Mouse (Mus musculus) forebrain, embryonic 13.5 days (tissue): ENCODE results near the gene Armh1. TPM values are rescaled to one million over a fixed set of nuclear protein-coding genes. Genes with fewer than 3 reads are reported as not detected.

Experiments used
- ATAC-seq: fragments of 200-750 bp; cut with Nextera tagmentation; 2 replicates; pipeline ENCODE4 v1.8.0; 2017
- H3K27ac ChIP-seq: fragments of 300-500 bp; sonication (generic); 2 replicates; pipeline ENCODE4 v1.5.1; 2015; ENCODE audit warnings: inconsistent platforms, mild to moderate bottlenecking, moderate library complexity
- H3K27me3 ChIP-seq: fragments of 300-500 bp; sonication (generic); 2 replicates; pipeline ENCODE4 v1.6.1; 2015; ENCODE audit warnings: mild to moderate bottlenecking, inconsistent platforms
- H3K36me3 ChIP-seq: fragments of 300-500 bp; sonication (generic); 2 replicates; pipeline ENCODE4 v1.6.1; 2015; ENCODE audit warnings: mild to moderate bottlenecking, inconsistent platforms; ENCODE audit not compliant: poor library complexity, severe bottlenecking
- H3K4me1 ChIP-seq: fragments of 300-500 bp; sonication (generic); 2 replicates; pipeline ENCODE4 v1.6.1; 2015; ENCODE audit warnings: inconsistent platforms
- H3K4me2 ChIP-seq: fragments of 300-500 bp; sonication (generic); 2 replicates; pipeline ENCODE4 v1.6.1; 2015; ENCODE audit warnings: inconsistent platforms, mild to moderate bottlenecking, moderate library complexity
- H3K4me3 ChIP-seq: fragments of 300-500 bp; sonication (generic); 2 replicates; pipeline ENCODE4 v1.5.1; 2015; ENCODE audit warnings: mild to moderate bottlenecking, inconsistent platforms
- H3K9ac ChIP-seq: fragments of 300-500 bp; sonication (generic); 2 replicates; pipeline ENCODE4 v1.6.1; 2015; ENCODE audit warnings: mild to moderate bottlenecking, inconsistent platforms
- H3K9me3 ChIP-seq: fragments of 300-500 bp; sonication (generic); replicated peaks from 2 replicates; pipeline ENCODE4 v1.6.1; 2016; ENCODE audit warnings: inconsistent platforms
- WGBS: fragments of 180-500 bp; shearing (Covaris S2); methylation state at CpG from one replicate; pipeline ENCODE4 v1.1.7; 2015; 5-methylcytosine and 5-hydroxymethylcytosine counted together
- polyA plus RNA-seq: library from polyadenylated mRNA; unstranded; fragments of >200 nt; fragmentation: Nextera tagmentation; extraction: Ambion mirVana; gene quantifications from 2 replicates; pipeline ENCODE4 v1.2.1, GENCODE M21; 2015

Armh1 gene
- polyA plus RNA-seq, 1 experiment from 2014 or later = 0.65 TPM

GRCm38 (mm10) chr4:117181863-117182758 is 69.8 kb downstream of the Armh1 start, which contains the start of gene Kif2c:
Gene Kif2c (minus strand): TSS chr4:117182639.
- Histone ChIP-seq H3K27ac (no peak within 1 kb of the TSS; the same call in 1 of the 2 replicates), H3K9me3 (no peaks in the 10 kb centered on the region), H3K4me3 (peak within 1 kb of the TSS; percentile 67), H3K4me2 (peak within 1 kb of the TSS; percentile 82), H3K36me3 (peaks cover 31% of the 10 kb centered on the region), H3K27me3 (no peaks in the 10 kb centered on the region), H3K4me1 (peaks cover 25% of the 10 kb centered on the region), H3K9ac (peak within 1 kb of the TSS; percentile 71)
- 2% methylated on average over 42 of the region's 42 CpGs for WGBS
- ATAC-seq = peak; percentile 100

GRCm38 (mm10) chr4:117169936-117170335 is 82.0 kb downstream of the Armh1 start:
- Histone ChIP-seq H3K36me3 (peaks cover 99% of the 10 kb centered on the region), H3K4me2 (no peak overlapping the region), H3K27me3 (no peaks in the 10 kb centered on the region), H3K9ac (no peak overlapping the region), H3K27ac (no peak overlapping the region), H3K4me3 (no peak overlapping the region), H3K4me1 (no peaks in the 10 kb centered on the region), H3K9me3 (no peaks in the 10 kb centered on the region)
- WGBS = 86% methylated on average over 5 of the region's 5 CpGs
- ATAC-seq = no peak

Other genes starting within 250 kb of the Armh1 start
- gene Eif2b3, start 232.7 kb downstream of the Armh1 start, polyA plus RNA-seq = 42.5 and 45.7 TPM in 2 replicates
- gene Ptch2, start 156.1 kb downstream of the Armh1 start, polyA plus RNA-seq = 4.0 and 5.8 TPM in 2 replicates
- 3.1 and 3.9 TPM in 2 replicates for gene Btbd19, start 126.4 kb downstream of the Armh1 start, polyA plus RNA-seq
- gene Tctex1d4, start 125.3 kb downstream of the Armh1 start, polyA plus RNA-seq = 0.40 TPM in 1 of 2 replicates, not detected in the other
- gene Plk3, start 118.2 kb downstream of the Armh1 start, polyA plus RNA-seq = 11.4 and 12.0 TPM in 2 replicates
- 667 and 710 TPM in 2 replicates for gene Rps8, start 95.9 kb downstream of the Armh1 start, polyA plus RNA-seq
- gene Kif2c, start 69.5 kb downstream of the Armh1 start, polyA plus RNA-seq = 68.4 and 74.1 TPM in 2 replicates
- gene Tmem53, start 174 bp downstream of the Armh1 start, polyA plus RNA-seq = 6.7 and 6.9 TPM in 2 replicates
- gene Rnf220, start 244.9 kb upstream of the Armh1 start, polyA plus RNA-seq = 115 and 120 TPM in 2 replicates